Mouse (Mus musculus) adrenal gland, adult 18-20 months (tissue): Measurements from ENCODE around the gene Mitf. TPM values are rescaled to one million over a fixed set of nuclear protein-coding genes. Genes with fewer than 3 reads are reported as not detected.

Source experiments
- DNase-seq, 2 experiments: peaks; one replicate each; pipeline ENCODE4 v3.0.0; 2021 to 2022; ENCODE audit warnings: low spot score in 2 of 2
- total RNA-seq, 2 experiments: library from RNA; stranded (reverse); gene quantifications; 1 replicate in 1 of 2; 2 replicates in 1 of 2; pipeline ENCODE4 v1.2.3; 2021

Gene Mitf
- total RNA-seq, 2 experiments from 2014 or later: 7.9 to 8.4 TPM

DNA sequence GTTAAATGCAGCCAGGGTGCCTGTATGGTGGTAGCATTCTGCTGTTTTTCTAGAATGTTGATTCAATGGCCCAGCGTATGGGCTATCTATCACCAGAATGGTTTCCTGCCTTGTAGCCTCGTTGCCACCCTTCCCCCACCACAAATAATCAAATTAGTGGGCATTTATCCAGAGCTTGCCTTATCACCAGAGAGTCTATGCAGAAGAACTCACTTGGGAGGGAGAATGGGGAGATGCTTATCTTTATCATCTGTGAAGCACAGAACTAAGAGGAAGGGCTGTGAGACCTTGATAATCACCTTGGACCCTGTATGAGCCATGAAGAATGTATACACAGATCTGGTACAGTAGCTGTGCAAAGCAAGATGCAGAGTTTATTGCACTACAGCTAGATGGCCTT, 70.1 kb downstream of the Mitf start:
- no peak for DNase-seq

DNA sequence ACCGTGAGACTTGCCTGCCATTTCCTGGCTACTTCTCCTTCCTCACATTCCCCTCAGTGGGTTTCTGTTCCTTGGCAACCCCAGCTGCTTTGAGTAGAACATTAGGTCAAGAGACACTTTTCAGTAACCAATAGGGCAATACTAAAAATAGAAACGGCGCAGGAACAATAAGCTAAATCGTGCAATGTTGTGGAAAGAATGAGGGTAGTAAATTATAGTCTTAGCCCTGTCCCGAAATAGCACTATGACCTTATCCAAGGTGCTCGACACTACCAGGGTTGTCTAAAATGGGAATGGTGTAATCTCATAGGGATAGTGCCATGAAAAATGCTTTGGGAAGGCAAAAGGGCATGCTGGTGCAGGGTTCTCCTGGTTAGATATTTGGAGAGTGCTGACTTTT, 70.6 kb downstream of the Mitf start:
- DNase-seq: no peak

DNA sequence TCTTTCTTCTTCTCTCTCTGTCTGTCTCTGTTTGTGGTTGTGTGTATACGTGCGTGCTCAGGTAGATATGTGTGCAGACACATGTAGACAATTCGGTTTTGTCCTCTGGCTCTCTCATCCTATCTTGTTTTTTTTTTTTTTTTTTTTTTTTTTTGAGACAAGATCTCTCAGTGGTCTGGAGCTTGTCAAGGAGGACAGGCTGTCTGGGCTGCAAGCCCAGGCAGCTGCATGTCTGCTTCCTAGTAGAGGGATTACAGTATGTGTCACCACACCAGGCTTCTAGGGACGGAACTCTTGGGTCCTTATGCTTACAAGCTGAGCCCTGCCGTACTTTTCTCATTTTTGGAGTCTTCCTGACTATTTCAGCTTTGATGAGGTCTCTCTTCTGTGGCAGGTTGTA, 73.5 kb downstream of the Mitf start:
- no peak for DNase-seq

DNA sequence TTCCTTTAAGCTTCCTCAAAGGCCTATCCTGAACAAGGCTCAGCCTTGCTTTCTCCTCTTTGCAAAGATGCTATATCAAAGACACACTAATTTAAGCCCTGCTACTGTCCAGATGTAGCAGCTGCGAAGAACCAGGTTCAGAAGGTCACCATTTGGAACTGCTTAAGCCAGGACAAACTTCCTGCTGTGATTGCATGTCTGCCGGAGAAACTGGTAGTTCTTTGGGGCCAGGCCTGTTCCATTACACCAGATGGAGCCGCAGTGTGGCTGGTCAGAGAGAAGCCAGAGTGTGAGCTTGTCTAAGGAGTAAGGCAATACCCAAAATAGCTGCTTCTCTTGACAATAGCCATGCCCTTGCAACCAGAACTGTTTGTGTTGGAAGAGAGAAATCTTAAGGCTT, 75.1 kb downstream of the Mitf start:
- DNase-seq: no peak

DNA sequence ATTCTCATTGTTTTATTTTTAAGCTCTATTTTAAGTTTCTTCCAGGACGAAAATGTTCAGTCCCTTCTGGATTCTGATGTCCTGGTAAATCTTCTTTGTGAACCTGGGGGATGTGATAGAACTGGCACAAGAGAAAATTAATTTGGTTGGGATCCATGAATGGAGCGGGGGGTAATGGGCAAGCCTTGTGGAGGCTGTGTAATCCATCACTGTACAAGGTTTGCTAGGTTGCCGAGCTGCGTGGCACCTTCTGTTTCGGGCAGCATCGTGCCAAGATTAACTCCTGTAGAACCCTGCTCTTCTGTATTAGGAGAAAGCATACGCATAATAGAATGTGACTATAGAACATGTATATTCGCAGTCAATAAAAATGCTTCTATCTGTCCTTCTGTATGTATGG, 76.1 kb downstream of the Mitf start:
- DNase-seq: no peak

DNA sequence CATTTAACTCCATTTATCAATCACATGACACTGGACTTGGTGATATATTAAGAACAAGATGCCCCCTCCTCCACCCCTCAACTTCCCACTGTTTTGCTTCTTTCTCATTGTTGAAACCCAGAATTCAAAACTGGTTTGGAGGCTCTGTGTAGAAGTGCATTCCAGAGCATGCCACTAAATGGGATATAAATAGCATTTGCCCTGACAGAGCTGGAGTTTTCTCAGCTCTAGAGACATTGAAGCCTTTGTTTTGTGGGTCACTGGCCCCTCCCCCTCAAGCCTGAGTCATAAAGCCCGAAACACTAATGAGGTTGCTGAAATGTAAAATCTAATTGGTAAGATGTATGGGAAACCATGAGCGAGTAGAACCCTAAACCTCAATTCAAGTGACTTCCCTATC, 76.6 kb downstream of the Mitf start:
- DNase-seq: no peak

DNA sequence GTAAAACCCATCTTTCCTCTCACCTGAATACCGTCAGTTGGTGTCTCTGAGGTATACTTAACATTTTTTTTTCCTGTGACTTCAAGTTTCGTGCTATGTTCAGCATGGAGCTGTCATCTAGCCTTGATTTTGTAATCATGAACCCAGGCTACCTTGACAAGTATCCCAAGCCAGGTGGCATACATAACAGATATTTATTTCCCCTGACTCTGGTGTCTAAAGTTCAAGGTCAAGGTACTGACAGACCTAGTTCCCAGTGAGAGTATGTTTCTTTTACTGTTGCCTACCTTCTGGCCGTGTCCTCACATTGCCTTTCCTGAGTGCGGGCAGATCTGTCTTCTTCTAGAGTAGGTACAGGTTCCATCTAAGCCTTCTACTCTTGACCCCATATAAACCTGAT, 78.1 kb downstream of the Mitf start:
- DNase-seq: no peak

DNA sequence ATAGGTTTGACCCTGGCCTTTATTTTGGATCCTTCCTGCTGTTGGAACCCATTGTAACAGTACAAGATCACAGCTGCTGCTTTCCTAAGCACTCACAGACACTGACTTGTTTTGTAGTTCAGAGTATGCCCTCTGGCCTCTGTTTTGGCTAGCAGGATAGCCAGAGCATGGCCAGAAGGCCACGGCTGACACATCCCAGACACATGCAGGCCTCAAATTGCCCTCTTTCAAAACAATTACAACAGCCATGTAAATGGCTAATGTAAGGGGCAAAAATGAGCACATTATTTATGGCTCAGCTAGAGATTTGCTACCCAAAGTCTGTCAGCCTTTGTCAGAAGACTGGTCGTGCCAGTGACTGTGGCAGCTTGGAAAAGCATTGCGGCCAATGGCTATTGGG, 78.8 kb downstream of the Mitf start:
- no peak for DNase-seq

DNA sequence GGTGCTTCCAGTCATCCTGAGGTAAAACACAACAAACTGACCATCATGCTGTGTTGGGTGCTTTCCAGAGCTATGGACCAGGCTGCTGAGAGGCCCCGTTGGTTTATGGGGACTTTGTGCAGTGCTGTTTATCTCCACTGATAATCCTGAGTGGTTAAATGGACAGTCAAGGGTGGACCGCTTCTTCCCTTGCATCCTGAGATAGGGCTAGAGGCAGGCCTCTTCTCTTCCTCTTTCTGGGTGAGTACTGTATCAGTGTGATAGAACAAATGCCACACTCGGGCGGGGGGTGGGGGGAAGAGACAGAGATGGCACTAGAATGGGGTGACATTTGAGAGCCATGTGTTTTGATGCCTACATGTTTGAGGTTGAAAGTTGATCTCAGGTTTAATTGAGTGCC, 81.0 kb downstream of the Mitf start:
- DNase-seq: no peak

DNA sequence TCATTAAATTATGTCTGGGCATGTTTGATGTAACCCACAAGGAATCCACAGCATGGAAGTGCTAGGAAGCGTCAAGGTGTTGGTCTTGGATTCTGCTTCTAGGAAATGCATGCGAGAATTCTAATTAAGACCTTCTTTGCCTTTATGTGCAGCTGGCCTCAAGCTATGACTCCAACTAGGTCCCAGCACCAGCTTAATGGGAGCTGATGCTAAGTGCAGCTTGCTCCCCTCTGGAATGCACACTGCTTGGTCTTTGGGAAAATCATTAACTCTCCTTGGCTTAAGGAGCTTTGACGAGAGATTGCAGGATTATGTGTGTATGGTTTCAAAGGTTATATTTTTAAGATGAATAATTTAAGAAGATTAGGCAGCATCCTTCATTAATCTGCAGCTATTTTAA, 81.7 kb downstream of the Mitf start:
- no peak for DNase-seq

DNA sequence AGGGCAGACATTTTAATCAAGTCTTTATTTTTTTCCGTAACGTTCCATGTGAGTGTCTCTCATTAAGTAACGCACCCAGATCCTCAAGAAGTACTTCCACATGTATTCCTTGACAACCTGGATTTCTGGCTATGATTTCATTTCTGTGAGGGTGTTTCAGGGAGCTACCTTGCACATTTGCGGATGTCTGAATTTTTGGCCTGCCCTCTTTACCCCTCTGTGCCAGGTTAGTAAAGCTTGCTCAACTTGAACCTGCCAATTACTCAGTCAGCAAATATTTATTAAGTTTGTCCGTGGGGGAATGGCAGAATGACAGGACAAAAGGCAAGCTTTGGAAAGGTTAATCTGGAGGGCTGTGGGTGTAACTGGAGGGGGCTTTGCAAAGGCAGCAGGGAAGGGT, 86.7 kb downstream of the Mitf start:
- DNase-seq: no peak

GRCm38 (mm10) chr6:97897191-97897590, 90.3 kb downstream of the Mitf start:
- no peak for DNase-seq

DNA sequence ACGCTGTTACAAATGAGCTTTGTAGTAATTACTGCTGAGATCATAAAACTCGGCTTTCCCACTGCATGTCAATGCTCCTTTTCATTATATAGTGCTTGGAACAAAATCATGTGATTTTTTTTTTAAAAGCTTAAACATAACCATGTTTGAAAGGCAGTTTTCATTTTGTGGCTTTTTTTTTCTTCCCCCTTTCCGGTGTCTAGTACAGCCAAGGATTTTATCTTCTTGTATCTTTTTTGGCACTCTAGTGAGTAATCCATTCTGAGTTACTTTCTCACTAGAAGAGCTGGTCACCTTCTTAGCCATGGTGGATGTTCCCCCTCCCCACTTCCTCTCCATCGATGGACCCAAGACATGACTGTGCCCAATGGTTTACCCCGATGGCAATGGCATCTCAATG, 91.2 kb downstream of the Mitf start:
- no peak for DNase-seq

DNA sequence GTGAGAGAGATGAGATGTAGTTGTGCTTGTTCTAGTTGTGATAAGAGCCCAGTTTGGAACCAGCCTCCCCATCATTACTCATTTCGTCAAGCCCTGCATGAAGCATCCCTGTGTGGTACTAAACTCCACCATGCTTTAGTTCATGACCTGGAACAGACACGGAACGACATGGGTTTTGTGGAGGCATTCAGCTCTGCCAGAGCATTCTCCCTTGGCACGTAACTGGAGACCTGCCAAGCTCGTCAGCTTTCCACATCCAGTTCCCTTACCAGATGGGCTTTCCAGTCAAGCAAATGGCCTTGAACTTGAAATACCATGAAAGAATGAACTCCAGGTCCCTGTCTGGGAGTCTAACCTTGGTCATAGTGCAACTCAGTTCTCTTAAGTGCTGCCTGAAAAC, 94.7 kb downstream of the Mitf start:
- DNase-seq: peak; percentile 26 to 30

- DNase-seq: no peak
Observed at GRCm38 (mm10) chr6:97902205-97902604, 95.4 kb downstream of the Mitf start.

DNA sequence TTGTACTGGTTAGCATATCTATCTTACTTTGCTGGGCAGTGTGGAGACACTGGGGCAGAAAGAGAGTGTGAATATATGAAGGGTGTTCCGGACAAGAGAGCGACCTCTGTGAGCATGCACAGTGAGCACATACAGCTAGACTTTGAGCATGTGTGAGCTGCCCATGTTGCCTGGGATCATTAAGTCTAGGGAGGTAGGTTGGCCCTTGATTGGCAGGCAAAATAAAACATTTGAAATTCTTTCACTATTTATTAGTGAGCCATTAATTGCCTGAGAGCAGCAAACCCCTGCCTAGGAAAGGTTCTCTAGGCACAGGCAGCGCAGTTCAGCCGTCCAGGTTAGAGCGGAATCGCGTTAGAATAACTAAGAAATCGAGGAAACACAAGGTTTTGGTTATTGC, 107.9 kb downstream of the Mitf start:
- no peak for DNase-seq

DNA sequence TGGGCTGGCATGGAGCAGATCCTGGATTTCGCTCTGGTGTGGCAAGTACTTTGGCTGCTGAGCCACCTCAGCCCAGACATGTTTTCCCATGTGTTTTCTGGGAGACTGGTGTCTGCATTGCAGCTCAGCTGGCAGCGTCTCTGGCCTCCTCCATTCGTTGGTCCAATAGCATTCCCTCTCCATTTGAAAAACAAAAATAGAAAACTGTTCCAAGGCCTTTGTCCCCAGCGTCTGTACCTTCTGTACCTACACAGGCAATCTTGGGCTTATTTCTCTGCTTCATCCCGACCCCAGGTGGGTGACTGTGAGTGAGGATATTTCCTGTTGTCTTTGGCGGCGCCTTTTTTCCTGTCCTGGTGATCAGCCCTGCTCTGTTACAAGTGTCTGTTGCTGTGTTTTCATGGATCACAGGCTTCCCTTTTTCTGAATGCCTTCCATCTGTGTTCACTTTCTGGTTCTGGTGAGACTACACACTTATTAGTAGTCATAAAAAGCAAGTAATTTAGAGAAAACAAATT, 109.6 kb downstream of the Mitf start:
- DNase-seq: no peak

- DNase-seq: no peak
Observed at GRCm38 (mm10) chr6:97918051-97918450, 111.2 kb downstream of the Mitf start.

DNA sequence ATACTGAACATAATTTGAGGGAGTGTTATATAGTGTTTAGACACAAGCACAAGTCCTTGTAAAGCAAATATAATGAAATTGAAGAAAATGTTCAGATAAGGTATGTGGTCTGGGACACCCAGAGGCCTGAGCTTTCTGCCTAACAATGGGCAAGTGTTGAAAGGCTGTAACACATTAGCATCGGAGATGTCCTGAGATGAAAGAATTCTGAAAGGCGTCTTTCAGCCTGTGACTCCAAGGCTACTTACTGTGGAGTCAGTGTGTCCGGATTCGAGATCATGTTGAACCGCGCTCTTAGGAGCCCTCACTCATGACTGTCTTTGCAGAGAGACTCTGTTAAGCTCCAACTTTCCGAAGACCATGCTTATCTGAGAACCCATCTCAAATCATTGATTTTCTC, 111.6 kb downstream of the Mitf start:
- no peak for DNase-seq

- no peak for DNase-seq
Observed at GRCm38 (mm10) chr6:97919287-97919686, 112.4 kb downstream of the Mitf start.

- no peak for DNase-seq
Observed at GRCm38 (mm10) chr6:97921591-97921990, 114.7 kb downstream of the Mitf start.

DNA sequence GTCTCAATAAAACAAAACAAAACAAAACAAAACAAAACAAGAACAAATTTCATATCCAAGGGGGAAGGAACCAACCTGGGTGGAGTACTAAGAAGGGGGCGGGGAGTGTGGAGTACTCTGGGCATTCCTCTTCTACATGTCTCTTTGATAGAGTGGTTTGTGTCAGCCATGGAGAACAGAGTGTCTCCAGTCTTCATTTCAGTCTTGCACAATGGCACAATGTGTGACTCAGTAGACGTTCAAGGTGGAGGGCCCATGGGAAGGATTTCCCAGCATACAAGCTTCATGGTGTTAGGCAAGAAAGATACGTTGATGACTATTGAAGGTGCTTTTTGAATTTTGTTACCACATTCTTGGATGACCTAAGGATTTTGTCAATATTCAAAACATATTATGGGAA, 117.4 kb downstream of the Mitf start:
- DNase-seq: peak in 1 of 2 experiments; percentile 18

- no peak for DNase-seq
Observed at GRCm38 (mm10) chr6:97929051-97929450, 122.2 kb downstream of the Mitf start.

- no peak for DNase-seq
Observed at GRCm38 (mm10) chr6:97929466-97929865, 122.6 kb downstream of the Mitf start.
